8 mouse cellular contexts compared by ENCODE assay signal in the genomic region with DNA sequence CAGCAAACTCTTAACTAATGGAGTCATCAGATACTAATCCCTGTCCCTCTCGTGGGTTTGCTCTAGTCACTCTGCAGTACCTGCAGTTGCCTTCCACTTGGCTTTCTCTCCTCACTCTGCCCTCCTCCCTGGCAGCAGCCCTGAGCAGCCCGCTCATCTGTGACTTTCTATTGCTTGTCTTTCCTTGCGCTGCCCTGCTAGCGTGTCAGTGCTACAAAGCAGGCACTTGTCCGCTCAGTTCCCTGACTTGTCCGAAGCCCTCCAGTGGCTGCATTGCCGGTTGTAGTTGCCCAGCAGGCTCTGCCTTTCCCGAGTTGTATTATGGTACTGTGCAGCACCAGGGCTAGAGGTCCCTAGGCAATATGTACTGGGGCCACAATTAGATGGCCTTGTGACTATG.
DNase-seq lines count a peak whose midpoint lies in the region; ATAC-seq lines count a peak whose summit lies in the region.
"Had no signal": no experiment of that assay in that cellular context is flagged by ENCODE, and none has a peak within 500 bp of the region (broad histone marks: within the 10 kb centered on the region; RNA-seq: fewer than 3 reads in every experiment).

No protein-coding gene starts in this region.

- WGBS in hindbrain, embryonic 15.5 days = 15% methylated on average over 8 of the region's 8 CpGs
- WGBS in neural tube, embryonic 12.5 days = 31% methylated on average over 8 of the region's 8 CpGs
- WGBS in intestine, embryonic 16.5 days = 74% methylated on average over 8 of the region's 8 CpGs

- no peak overlapping the region for H3K4me3 ChIP-seq in hindbrain, embryonic 15.5 days
- H3K4me3 ChIP-seq in neural tube, embryonic 12.5 days = no peak overlapping the region
- H3K4me3 ChIP-seq in intestine, embryonic 16.5 days (ENCODE audit: low read length) = no peak overlapping the region
- H3K4me3 ChIP-seq: erythroblast, embryonic 14.5 days had no signal

- peak; percentile 42 for DNase-seq in retina, postnatal 1 day
- no peak for DNase-seq in retina, embryonic 14.5 days (ENCODE audit: low spot score)
- DNase-seq in cerebellum, postnatal 10 days = peak; percentile 73 to 76
- no peak for DNase-seq in gastrocnemius, adult 8-10 months (ENCODE audit: low spot score in 2 of 2)

- H3K4me2 ChIP-seq in hindbrain, embryonic 15.5 days = peak overlapping the region; percentile 10; the same call in 1 of the 2 replicates
- H3K4me2 ChIP-seq in neural tube, embryonic 12.5 days (replicated peaks) = no peak overlapping the region
- no peak overlapping the region for H3K4me2 ChIP-seq in intestine, embryonic 16.5 days (ENCODE audit: low read depth, low read length)

- H3K9me3 ChIP-seq in hindbrain, embryonic 15.5 days = no peaks in the 10 kb centered on the region
- H3K9me3 ChIP-seq in neural tube, embryonic 12.5 days = no peaks in the 10 kb centered on the region
- H3K9me3 ChIP-seq in intestine, embryonic 16.5 days (ENCODE audit: control insufficient read depth, low read length) = no peaks in the 10 kb centered on the region

- no peak overlapping the region for H3K9ac ChIP-seq in hindbrain, embryonic 15.5 days
- no peak overlapping the region for H3K9ac ChIP-seq in neural tube, embryonic 12.5 days
- no peak overlapping the region for H3K9ac ChIP-seq in intestine, embryonic 16.5 days (ENCODE audit: low read depth, low read length)

- peak; percentile 52 for ATAC-seq in hindbrain, embryonic 15.5 days (ENCODE audit: low FRiP score, low read depth)
- ATAC-seq in neural tube, embryonic 12.5 days (ENCODE audit: low FRiP score, low read depth) = 0 out of 2 replicates have a peak, but pooled peaks have one; percentile 9
- ATAC-seq in intestine, embryonic 16.5 days = no peak

- H3K4me1 ChIP-seq in hindbrain, embryonic 15.5 days (replicated peaks) = peaks cover 70% of the 10 kb centered on the region
- H3K4me1 ChIP-seq in neural tube, embryonic 12.5 days = peaks cover 70% of the 10 kb centered on the region
- H3K4me1 ChIP-seq in intestine, embryonic 16.5 days (ENCODE audit: control insufficient read depth, insufficient read depth, low read length) = peaks cover 18% of the 10 kb centered on the region

- no peaks in the 10 kb centered on the region for H3K36me3 ChIP-seq in hindbrain, embryonic 15.5 days
- H3K36me3 ChIP-seq in neural tube, embryonic 12.5 days = no peaks in the 10 kb centered on the region
- no peaks in the 10 kb centered on the region for H3K36me3 ChIP-seq in intestine, embryonic 16.5 days (ENCODE audit: control insufficient read depth, insufficient read depth, low read length)

- H3K27ac ChIP-seq in hindbrain, embryonic 15.5 days (replicated peaks) = peak overlapping the region; percentile 62
- H3K27ac ChIP-seq in neural tube, embryonic 12.5 days = no peak overlapping the region
- H3K27ac ChIP-seq in intestine, embryonic 16.5 days (ENCODE audit: low read length) = no peak overlapping the region

- no peaks in the 10 kb centered on the region for H3K27me3 ChIP-seq in hindbrain, embryonic 15.5 days
- no peaks in the 10 kb centered on the region for H3K27me3 ChIP-seq in neural tube, embryonic 12.5 days (replicated peaks)
- no peaks in the 10 kb centered on the region for H3K27me3 ChIP-seq in intestine, embryonic 16.5 days (replicated peaks; ENCODE audit: control insufficient read depth, insufficient read depth, low read length)

Comparison
In these comparisons a context has a peak if more than half of its experiments do, and no peak if none do; other contexts are left out.
1. DNase-seq: peak in retina, postnatal 1 day (single experiment) and cerebellum, postnatal 10 days (2 of 2); none in retina, embryonic 14.5 days (single experiment) and gastrocnemius, adult 8-10 months (0 of 2).